Mouse (Mus musculus) hematopoietic stem cell, adult 5-6 weeks (primary cell): Measurements from ENCODE around the gene Plekho2. TPM values are rescaled to one million over a fixed set of nuclear protein-coding genes. Genes with fewer than 3 reads are reported as not detected.

Experiments used
- ATAC-seq, 2 experiments: fragments of 125-278 bp in 1 of 2; replicated peaks in 1 of 2; 2 replicates each; pipeline ENCODE4 v1.8.0; 2016 to 2017; ENCODE audit warnings: inconsistent platforms in 2 of 2, mild to moderate bottlenecking in 2 of 2, moderate number of reproducible peaks in 2 of 2, low read depth in 1 of 2, moderate TSS enrichment in 1 of 2; ENCODE audit not compliant: low FRiP score in 2 of 2, poor library complexity in 2 of 2, severe bottlenecking in 2 of 2, insufficient read depth in 1 of 2, low TSS enrichment in 1 of 2
- total RNA-seq: library from RNA; stranded (forward); fragments of 172-1452, 232-1000 nt; gene quantifications from 2 replicates; pipeline ENCODE4 v1.2.3, GENCODE M21; 2017

Gene Plekho2
- total RNA-seq, 1 experiment from 2014 or later = 41.1 TPM

DNA sequence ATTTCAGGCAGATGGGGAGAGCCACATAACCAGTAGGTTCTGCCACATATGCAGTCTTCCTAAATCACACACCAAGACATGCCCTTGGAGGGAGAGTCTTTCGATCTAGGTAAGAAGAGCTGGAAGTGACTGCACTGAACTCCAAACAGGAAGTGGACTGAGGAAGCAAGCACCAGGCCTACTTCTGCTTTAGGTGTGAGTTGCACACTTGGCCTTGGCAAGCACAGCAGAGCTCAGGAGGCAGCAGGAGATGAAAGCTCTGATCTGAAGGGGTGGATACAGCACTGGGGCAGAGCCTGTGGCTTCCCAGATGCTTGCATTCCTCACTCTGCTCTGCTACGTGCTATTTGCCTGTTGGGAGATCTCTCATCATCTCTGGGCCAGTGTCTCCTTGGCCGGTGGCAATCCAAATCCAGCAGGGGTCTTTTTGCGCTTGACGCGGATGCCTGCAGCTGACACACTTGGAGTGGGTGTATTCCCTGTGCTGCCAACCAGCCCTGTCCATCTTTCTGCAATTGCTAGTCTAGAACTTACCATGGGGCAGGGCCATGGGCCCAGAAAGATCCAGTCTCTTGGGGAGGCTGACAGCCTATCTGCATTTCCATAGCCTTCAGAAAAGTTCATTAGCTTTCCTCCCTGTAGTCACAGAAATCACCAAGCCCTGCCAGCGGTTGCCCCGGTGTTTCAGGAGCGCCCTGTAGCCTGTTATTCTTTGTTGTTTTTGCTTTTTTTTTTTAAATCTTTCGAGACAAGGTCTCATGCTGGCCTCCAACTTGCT is 34.0 kb downstream of the Plekho2 start:
- ATAC-seq = peak; percentile 61 to 63

DNA sequence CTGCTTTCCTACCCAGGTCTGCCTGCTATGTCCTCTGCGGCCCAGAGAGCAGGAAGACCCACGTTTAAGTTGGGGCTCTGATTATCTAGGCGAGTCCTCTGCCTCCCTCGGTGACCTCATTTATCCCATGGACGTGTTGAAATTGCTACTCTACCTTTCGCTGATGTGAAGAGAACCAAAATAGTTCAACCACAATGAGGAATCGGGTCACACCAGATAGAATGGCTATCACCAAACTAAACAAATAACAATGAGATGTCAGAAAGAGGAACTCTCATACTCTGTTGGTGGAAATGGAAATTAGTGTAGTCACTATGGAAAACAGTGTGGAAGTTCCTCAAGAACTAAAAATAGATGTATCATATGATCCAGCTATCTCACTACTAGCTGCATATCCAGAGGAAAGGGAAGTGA is 37.7 kb downstream of the Plekho2 start:
- ATAC-seq = peak; percentile 58 to 66

DNA sequence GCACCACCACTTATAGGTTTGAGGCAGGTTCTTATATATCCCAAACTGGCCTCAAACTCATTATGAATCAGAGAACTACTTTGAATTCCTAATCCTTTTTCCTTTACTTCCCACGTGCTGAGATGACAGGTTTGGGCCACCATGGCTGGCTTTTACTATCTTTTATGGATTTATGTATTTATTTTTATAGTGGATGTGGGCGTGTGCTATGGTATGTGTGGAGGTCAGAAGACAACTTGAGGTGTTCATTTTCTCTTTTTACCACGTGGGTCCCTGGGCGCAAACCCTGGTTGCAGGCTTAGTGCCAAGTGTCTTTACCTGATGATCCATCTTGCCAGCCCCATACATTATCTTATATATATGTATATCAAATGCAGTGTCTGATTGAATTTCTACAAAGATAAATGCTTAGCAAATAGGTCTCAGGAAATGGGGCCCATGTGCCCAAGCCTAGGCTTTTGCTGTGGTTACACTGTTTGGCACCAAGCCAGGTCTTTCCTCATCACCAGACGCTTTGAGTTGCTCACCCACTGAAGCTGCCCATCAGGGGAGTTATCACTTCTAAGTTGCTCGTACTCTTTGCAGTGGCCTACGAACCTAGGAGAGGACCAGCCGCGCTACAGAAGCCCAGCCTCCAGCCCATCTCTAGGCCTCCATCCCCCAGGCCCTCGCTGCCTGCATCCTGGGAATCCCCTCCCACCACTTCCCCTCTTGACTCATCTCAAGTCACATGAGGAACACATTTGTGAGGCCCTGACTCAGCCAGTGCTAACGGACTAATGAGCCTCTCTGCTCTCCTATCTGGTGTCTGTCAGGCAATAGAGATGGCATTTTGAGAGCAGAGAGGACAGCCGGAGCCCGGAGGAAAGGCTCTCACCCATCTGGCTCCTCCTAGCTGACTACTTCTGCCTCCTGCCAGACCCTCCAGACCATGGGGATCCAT is 38.4 kb downstream of the Plekho2 start:
- peak; percentile 72 to 82 for ATAC-seq

DNA sequence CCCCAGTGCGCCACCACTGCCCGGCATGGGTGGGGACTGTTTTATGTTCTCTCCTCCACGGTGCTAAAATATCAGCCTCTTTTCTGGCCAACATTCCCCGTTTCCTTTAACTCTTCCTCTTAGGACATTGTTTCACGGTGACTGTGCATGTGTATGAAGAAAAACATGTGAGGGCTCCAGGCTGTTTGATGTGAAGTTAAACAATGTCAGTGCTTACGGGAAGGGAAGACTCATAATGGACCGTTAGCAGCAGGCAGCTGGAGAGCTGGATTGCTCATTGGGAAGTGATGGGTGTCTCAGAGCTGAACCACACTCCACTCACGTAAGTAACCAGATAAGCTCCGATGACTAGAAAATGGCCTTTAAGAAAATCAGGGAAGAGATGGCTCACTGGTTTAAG is 40.1 kb downstream of the Plekho2 start:
- ATAC-seq = no peak

DNA sequence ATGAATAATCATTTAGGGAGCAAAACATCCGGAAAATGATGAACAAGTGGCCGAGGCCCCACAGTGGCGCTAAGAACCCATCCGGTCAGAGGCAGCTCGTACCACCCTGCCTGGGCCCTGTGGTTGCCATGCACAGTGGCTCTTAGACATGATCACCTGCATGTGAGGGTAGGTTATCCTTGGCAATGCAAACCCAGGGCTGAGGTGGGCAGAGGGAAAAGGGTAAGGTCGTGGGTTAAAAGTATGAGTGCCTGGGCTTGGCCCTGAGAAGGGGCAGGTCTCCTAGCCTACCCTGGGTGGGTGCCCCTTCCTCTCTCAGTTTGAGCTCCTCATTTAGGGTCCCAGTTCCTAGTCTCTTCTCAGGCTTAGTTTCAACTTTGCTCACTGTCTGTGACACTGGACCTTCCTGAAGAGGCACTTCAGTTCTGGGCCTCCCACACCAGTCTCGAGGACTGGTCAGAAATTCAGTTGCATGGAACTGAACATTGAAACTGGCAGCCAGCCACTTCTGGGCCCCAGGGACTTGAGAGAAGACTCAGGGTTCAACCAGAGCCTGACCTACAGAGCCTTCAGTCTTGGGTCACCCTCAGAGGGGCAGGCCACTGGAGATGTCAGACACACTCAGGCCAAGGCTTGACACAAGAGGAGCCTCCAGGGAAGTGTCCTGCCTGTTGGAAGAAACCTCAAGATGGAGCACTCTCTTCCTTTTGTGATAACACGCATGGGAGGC is 41.8 kb downstream of the Plekho2 start:
- ATAC-seq = no peak

DNA sequence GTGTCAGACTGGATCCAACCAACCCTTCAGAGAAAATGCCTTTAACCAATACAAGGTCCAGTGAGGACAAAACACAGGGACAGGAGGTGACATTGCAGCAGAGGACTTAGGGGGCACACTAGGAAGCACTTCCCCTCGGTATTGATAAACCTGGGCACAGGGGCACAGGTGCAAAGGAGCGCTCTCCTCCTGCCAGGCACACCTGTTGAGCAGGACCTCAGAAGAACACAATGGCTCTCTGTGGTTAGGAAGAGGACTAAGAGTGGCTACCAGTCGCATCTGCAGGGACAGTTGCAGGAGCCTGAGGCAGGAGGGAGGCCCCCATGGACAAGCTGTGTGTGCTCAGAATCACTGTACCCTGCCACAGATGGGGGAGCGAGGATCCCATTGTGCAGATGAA is 43.3 kb downstream of the Plekho2 start:
- ATAC-seq = no peak

DNA sequence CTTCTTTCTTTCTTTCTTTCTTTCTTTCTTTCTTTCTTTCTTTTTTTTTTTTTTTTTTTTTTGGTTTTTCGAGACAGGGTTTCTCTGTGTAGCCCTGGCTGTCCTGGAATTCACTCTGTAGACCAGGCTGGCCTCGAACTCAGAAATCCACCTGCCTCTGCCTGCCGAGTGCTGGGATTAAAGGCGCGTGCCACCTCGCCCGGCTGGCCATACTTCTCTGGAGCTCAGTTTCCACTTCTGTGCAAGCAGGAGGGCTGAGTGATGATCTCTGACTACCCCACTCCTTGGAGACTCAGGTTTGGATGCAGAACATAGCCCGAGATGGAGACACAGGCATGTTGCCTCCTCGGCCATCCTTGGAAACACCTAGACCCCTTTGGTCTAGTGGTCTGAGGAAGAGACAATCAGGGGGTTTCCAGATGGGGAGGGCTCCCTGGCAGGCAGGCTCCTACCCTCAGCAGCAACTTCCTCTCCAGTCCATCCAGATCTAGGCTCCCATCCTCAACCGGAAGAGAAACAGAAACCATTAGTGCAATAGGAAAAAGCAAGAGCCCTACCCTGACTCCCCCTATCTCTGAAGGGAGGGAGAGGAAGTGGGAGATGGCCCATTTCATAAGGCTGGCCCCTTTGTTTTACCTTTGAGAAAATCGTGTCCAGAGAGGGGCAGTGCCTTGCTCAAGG is 43.9 kb downstream of the Plekho2 start:
- ATAC-seq = peak; percentile 57 to 73

DNA sequence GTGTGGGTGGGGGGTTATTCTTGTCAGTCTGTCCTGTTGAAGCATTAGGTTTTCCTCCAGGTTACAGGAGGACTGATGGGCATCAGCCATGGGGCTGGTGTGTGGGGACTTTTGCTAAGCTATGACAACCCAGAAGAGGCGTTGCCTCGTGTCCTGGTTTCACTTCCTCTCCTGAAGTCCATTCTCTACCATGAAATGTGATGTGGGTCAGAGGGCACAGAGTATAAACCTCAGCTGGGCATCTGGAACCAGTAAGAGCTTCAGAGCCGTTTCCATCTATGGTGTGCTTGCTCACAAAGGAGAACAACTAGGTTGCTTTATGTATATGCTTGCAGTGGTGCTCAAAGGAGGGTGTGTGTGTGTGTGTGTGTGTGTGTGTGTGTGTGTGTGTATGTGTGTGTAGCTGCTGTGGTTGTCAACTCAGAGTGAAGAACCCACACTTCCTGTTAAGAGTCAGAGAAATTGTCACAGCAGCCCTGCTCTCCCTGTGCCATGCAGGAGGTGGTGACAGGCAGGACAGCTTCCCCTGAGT is 44.6 kb downstream of the Plekho2 start:
- ATAC-seq = peak; percentile 64 to 66

DNA sequence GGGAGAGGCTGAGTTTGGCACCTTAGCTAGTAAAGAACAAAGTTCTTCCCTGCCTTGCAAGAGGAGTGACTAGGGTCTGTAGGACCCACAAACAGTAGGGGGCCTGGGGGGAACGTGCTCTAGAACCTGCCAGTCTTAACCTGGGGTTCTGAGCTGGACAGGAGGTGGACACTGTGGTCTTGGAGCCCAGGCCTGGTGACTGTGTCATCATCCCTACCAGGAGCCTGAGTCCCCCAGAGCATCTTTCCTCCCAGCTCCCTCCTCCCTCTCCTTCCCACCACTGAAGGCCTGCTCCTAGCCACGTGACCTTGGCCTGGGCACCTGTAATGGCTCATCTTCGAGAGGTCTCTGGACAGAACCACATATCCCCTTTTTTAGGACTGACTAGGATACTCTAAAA is 45.7 kb downstream of the Plekho2 start:
- ATAC-seq = no peak

DNA sequence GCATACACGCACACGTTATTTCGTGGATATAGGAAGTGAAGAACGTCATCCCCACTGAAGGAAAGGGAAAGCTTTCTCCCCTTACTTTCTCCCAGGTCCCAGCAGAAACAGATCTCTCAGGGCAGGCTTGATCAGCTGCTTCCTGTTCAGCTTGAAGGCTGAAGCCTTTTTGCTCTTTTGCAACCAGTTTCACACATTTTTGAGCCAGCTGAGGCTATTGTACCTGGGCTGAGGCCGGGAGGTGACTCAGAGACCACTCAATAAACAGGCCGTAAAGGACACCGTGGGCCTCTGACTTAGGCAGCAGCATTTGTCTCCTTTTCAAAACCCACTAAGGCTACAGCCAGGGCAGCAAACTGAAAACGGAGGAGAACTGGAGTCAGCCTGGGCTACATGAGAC is 46.9 kb downstream of the Plekho2 start:
- no peak for ATAC-seq

DNA sequence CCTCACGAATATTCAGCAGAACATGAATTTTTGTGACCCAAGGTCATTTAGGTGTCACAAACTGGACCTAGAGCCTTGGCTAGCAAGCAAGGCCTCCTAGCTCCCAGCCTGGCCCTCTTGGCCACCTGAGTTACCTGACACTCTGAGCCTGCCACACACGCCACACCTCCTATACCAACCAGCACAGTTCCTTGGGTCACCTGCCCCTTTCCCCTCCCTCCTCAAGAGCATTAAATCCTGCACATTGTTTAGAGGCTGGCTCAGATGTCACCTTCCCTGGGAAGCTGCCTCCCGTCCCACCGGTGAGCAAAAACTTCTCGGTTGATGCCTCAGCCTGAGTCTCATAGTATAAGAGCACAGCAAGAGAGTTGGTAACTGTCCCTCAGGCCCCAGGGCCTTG is 48.6 kb downstream of the Plekho2 start:
- no peak for ATAC-seq

DNA sequence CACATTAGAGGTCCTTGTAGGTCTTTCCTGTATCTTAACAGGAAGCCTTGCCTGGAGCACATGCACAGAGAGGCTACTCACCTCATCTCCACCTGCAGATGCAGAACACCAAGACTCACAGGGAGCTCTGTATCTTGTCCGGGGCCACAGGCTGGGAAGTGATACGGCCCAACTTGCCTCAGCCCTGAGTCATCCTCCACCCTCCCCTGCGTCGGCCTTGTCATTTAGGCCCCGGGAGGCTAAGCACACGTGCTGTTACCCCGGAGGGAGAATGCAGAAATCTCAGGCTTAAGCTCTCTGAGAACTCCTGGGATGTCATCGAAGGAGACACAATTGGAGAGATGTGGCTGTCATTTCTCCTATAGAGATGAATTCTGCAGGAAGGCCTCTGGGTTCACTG is 50.2 kb downstream of the Plekho2 start:
- ATAC-seq = no peak

DNA sequence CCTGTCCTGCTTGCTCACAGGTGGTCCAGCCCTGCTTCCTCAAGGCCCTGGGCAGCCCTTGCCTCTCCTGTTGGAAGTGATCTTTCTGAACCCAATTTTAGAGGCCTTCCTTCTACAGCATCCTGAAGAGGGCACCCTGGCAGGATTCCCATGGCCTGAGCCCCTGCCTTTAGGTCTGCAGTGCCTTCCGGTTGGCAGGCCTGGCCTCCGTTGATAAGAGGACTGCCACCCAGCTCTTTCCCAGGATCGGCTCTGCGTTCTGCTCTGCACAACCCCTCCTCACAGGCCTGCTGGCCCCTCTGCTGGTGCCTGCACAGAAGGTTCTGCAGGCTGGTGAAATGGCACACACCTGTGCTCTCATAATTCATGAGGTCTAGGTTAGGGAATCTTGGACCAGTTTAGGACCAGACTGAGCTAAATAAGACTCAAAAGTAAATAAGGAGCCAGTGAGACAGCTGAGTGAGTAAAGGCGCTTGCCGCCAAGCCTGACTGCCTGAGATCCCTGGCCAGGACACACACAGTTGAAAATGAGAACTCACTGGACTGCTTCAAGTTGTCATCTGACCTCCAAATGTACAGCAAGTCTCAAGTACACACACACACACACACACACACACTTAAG is 51.3 kb downstream of the Plekho2 start:
- peak; percentile 60 to 73 for ATAC-seq

DNA sequence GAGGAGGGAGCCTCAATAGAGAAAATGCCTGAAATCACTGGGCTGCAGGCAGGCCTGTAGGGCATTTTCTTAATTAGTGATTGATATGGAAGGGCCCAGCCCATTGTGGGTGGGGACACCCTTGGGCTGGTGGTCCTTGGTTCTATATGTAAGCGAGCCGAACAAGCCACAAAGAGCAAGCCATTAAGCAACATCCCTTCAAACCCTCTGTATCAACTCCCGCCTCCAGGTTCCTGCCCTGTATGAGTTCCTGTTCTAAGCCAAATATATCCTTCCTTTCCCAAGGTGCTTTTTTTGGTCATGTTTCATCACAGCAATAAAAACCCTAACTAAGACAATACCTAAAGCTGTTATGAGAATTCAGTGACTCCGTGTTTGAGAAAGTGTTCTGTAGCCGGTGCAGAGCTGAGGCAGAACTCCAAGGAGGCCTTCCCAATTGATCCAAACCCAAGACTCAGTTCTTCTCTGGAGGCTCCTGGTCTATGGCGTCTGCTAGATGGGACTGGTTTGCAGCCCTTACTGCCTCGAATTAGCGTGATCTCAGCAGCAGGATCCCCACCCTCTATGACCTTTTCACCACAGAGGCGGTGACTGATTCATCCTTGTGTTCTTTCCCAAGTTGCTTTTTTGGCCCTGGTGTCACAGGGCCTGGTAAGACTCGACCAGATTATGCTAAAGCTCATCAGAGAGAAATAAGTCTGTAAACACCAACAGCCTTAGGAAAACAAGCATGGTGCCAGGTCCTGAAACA is 54.2 kb downstream of the Plekho2 start:
- no peak for ATAC-seq

DNA sequence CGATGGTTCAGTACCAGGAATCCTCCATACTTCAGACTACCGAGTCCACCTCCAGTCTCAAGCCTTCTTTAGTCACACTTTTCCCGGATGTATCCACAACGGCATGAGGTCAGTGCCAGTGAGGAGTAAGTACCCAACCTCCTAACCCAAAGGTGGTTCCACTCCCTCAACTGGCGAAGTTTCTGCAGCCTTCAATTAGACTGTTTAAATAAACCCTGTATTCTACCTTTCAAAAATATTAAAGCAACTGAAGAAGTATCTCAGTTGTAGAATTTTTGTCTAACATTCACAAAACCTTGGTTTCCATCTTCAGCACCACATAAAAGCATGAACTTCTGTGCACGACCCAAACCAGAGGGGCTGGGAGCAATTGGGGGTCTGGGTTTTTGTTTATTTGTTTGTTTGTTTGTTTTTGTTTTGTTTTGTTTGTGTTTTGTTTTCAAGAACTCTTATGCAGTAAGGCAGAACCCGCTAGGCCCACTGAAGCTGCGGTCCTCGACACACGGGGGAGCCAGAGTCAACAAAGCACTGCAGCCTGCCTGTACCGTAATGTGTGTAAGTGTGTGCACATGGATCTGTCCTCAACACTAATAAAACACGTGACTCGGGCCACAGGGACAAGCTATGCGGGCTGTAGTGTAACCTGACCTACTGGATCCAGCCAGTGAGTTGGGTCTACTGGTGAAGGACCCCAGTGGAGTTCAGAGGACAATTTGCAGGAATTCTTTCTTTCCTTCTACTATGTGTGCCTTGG is 56.1 kb downstream of the Plekho2 start:
- ATAC-seq = peak; percentile 89 to 92
